Mouse (Mus musculus) limb, embryonic 13.5 days (tissue): Measurements from ENCODE around the gene Cisd2. TPM values are rescaled to one million over a fixed set of nuclear protein-coding genes. Genes with fewer than 3 reads are reported as not detected.

Experiments used
- polyA plus RNA-seq: library from polyadenylated mRNA; unstranded; fragments of >200 nt; fragmentation: Nextera tagmentation; extraction: Ambion mirVana; gene quantifications from 2 replicates; pipeline ENCODE4 v1.2.1, GENCODE M21; 2015

Gene Cisd2
- polyA plus RNA-seq, 1 experiment from 2014 or later, result 66.8 TPM

Other genes starting within 250 kb of the Cisd2 start
- 30.8 and 31.4 TPM in 2 replicates for gene Cenpe, start 211.4 kb downstream of the Cisd2 start, polyA plus RNA-seq
- 21.3 and 24.8 TPM in 2 replicates for gene Bdh2, start 142.7 kb downstream of the Cisd2 start, polyA plus RNA-seq
- gene Slc9b2, start 116.2 kb downstream of the Cisd2 start, polyA plus RNA-seq, result 3.1 and 5.0 TPM in 2 replicates
- 0.23 and 0.28 TPM in 2 replicates for gene Slc9b1, start 75.9 kb downstream of the Cisd2 start, polyA plus RNA-seq
- 506 and 507 TPM in 2 replicates for gene Ube2d3, start 14.2 kb upstream of the Cisd2 start, polyA plus RNA-seq
- 5.5 and 5.7 TPM in 2 replicates for gene Manba, start 61.7 kb upstream of the Cisd2 start, polyA plus RNA-seq